Mouse (Mus musculus): ENCODE results near the gene Zc3h12d. TPM values are rescaled to one million over a fixed set of nuclear protein-coding genes. Genes with fewer than 3 reads are reported as not detected.

Gene Zc3h12d
- polyA plus RNA-seq, 1 experiment from 2014 or later: 0.04 TPM

GRCm38 (mm10) chr10:7840785-7841184 lies 8.5 kb downstream of the Zc3h12d start:
- no peaks in the 10 kb centered on the region for H3K36me3 ChIP-seq (ENCODE audit: control insufficient read depth, insufficient read depth, low read length)
- no peak for ATAC-seq (replicated peaks; ENCODE audit: low FRiP score)
- no peaks in the 10 kb centered on the region for H3K9me3 ChIP-seq (ENCODE audit: control insufficient read depth, low read length)
- H3K9ac ChIP-seq (ENCODE audit: low read length): no peak overlapping the region
- no peak for DNase-seq (ENCODE audit: low spot score)
- no peaks in the 10 kb centered on the region for H3K4me1 ChIP-seq (replicated peaks; ENCODE audit: control insufficient read depth, insufficient read depth, low read length)
- no peak overlapping the region for H3K4me3 ChIP-seq (ENCODE audit: low read depth, low read length)
- H3K27me3 ChIP-seq (ENCODE audit: control insufficient read depth, insufficient read depth, low read length): no peaks in the 10 kb centered on the region
- 60% methylated on average over 3 of the region's 3 CpGs for WGBS
- H3K4me2 ChIP-seq (ENCODE audit: low read depth, low read length, severe bottlenecking): no peak overlapping the region
- H3K27ac ChIP-seq (ENCODE audit: low read depth, low read length): no peak overlapping the region

DNA sequence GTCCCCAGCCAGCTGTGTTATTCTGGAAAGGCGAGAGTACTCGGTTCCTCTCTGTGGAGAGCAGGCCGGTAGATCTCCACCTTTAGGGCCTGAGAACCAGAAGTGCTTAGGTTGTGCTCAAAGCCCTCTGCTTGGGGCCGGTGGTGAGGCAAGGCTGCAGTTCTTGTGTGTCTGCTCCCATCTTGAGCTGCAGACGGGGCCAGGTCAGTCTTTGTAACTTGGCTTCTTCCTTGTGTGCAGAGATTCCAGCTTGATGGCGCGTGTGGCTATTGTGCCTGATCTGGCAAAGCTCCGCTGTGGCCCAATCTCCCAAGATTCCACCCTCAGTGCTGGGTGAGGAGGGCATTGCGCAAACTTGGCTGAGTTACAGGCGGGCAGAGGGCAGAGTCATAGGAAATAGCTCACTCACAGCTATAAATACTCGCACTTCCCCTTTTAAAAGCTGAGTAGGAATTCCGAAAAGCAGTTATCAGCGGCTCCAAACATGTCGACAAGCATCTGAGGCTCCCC lies 9.4 kb downstream of the Zc3h12d start:
- Histone ChIP-seq H3K4me3 (ENCODE audit: low read depth, low read length) (no peak overlapping the region), H3K36me3 (ENCODE audit: control insufficient read depth, insufficient read depth, low read length) (no peaks in the 10 kb centered on the region), H3K9me3 (ENCODE audit: control insufficient read depth, low read length) (no peaks in the 10 kb centered on the region), H3K9ac (ENCODE audit: low read length) (no peak overlapping the region), H3K4me2 (ENCODE audit: low read depth, low read length, severe bottlenecking) (no peak overlapping the region), H3K27ac (ENCODE audit: low read depth, low read length) (no peak overlapping the region), H3K27me3 (ENCODE audit: control insufficient read depth, insufficient read depth, low read length) (no peaks in the 10 kb centered on the region), H3K4me1 (replicated peaks; ENCODE audit: control insufficient read depth, insufficient read depth, low read length) (no peaks in the 10 kb centered on the region)
- DNase-seq (ENCODE audit: low spot score): no peak
- 79% methylated on average over 14 of the region's 14 CpGs for WGBS
- ATAC-seq (replicated peaks; ENCODE audit: low FRiP score): no peak

DNA sequence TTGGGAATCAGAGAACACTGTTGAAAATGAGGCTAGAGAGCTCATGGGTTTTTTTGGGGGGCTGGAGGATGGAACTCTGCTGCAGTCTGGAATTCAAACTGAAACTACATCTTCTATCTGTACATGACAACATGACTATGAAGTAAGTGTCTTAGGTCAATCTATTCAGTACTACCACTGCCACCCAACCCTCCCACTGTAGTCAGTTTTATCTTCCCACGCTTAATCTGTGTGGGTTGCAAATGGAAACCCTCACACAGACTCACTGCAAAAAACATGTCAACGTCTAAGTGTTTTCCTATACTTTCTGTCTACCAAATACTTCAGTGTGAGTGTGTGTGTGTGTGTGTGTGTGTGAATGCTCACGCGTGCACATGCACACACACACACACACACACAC lies 10.9 kb downstream of the Zc3h12d start:
- 89% methylated on average over 4 of the region's 4 CpGs for WGBS
- no peaks in the 10 kb centered on the region for H3K9me3 ChIP-seq (ENCODE audit: control insufficient read depth, low read length)
- H3K4me3 ChIP-seq (ENCODE audit: low read depth, low read length): no peak overlapping the region
- no peaks in the 10 kb centered on the region for H3K4me1 ChIP-seq (replicated peaks; ENCODE audit: control insufficient read depth, insufficient read depth, low read length)
- H3K9ac ChIP-seq (ENCODE audit: low read length): no peak overlapping the region
- ATAC-seq (replicated peaks; ENCODE audit: low FRiP score) (no peak), DNase-seq (ENCODE audit: low spot score) (no peak)
- no peaks in the 10 kb centered on the region for H3K27me3 ChIP-seq (ENCODE audit: control insufficient read depth, insufficient read depth, low read length)
- no peak overlapping the region for H3K27ac ChIP-seq (ENCODE audit: low read depth, low read length)
- H3K4me2 ChIP-seq (ENCODE audit: low read depth, low read length, severe bottlenecking): no peak overlapping the region
- no peaks in the 10 kb centered on the region for H3K36me3 ChIP-seq (ENCODE audit: control insufficient read depth, insufficient read depth, low read length)

DNA sequence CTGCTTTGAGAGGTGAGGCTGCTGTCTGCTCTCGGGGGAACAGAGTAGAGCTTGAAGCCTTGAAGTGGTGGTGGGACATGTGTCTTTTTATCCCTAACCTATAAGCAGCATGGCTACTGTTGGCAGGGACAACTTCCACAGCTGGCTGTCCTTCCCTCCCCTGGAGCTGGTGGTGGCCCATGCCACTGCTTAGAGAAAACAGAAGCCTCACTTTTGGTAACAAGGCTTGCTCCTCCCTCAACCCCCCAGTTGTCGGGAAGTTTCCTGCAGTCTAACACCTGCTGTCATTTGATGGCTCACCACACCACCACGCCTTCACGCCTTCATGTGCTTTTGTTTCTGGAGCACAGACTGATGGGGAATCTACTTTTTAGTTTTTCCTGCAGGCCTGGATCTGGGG lies 11.9 kb downstream of the Zc3h12d start:
- Histone ChIP-seq H3K27me3 (ENCODE audit: control insufficient read depth, insufficient read depth, low read length) (no peaks in the 10 kb centered on the region), H3K36me3 (ENCODE audit: control insufficient read depth, insufficient read depth, low read length) (no peaks in the 10 kb centered on the region), H3K27ac (ENCODE audit: low read depth, low read length) (no peak overlapping the region), H3K4me2 (ENCODE audit: low read depth, low read length, severe bottlenecking) (no peak overlapping the region), H3K9me3 (ENCODE audit: control insufficient read depth, low read length) (no peaks in the 10 kb centered on the region), H3K4me1 (replicated peaks; ENCODE audit: control insufficient read depth, insufficient read depth, low read length) (no peaks in the 10 kb centered on the region), H3K4me3 (ENCODE audit: low read depth, low read length) (no peak overlapping the region), H3K9ac (ENCODE audit: low read length) (no peak overlapping the region)
- DNase-seq (ENCODE audit: low spot score) (no peak), ATAC-seq (replicated peaks; ENCODE audit: low FRiP score) (no peak)
- WGBS: 85% methylated on average over 4 of the region's 4 CpGs

DNA sequence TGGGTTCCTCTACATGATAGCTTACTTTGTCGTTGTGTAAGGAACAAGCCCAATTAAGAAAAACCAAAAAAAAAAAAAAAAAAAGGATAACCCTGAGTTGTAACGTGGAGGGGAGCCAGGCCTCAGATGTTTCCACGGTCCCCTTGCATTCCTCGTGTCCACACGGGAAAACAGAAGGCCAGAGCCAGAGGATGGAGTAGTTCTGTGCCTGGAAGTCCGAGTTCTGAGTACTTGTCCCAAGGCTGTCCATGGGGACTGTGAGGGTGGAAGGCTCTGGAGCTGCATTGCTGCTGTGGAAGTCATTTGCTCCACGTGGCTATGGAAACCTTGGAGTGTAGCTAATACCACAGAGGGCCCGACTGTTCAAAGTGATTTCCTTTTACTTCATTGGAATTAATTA lies 12.9 kb downstream of the Zc3h12d start:
- 84% methylated on average over 8 of the region's 8 CpGs for WGBS
- H3K4me1 ChIP-seq (replicated peaks; ENCODE audit: control insufficient read depth, insufficient read depth, low read length): no peaks in the 10 kb centered on the region
- no peak overlapping the region for H3K4me3 ChIP-seq (ENCODE audit: low read depth, low read length)
- H3K27ac ChIP-seq (ENCODE audit: low read depth, low read length): no peak overlapping the region
- no peaks in the 10 kb centered on the region for H3K27me3 ChIP-seq (ENCODE audit: control insufficient read depth, insufficient read depth, low read length)
- ATAC-seq (replicated peaks; ENCODE audit: low FRiP score): no peak
- no peaks in the 10 kb centered on the region for H3K36me3 ChIP-seq (ENCODE audit: control insufficient read depth, insufficient read depth, low read length)
- no peak overlapping the region for H3K4me2 ChIP-seq (ENCODE audit: low read depth, low read length, severe bottlenecking)
- no peak overlapping the region for H3K9ac ChIP-seq (ENCODE audit: low read length)
- peak; percentile 27 for DNase-seq (ENCODE audit: low spot score)
- no peaks in the 10 kb centered on the region for H3K9me3 ChIP-seq (ENCODE audit: control insufficient read depth, low read length)

- H3K9me3 ChIP-seq (ENCODE audit: control insufficient read depth, low read length): no peaks in the 10 kb centered on the region
- ATAC-seq (replicated peaks; ENCODE audit: low FRiP score) (no peak), DNase-seq (ENCODE audit: low spot score) (peak; percentile 15)
- no peaks in the 10 kb centered on the region for H3K27me3 ChIP-seq (ENCODE audit: control insufficient read depth, insufficient read depth, low read length)
- no peak overlapping the region for H3K4me2 ChIP-seq (ENCODE audit: low read depth, low read length, severe bottlenecking)
- no peak overlapping the region for H3K27ac ChIP-seq (ENCODE audit: low read depth, low read length)
- H3K36me3 ChIP-seq (ENCODE audit: control insufficient read depth, insufficient read depth, low read length): no peaks in the 10 kb centered on the region
- H3K4me3 ChIP-seq (ENCODE audit: low read depth, low read length): no peak overlapping the region
- WGBS: 90% methylated on average over 4 of the region's 4 CpGs
- H3K9ac ChIP-seq (ENCODE audit: low read length): no peak overlapping the region
- no peaks in the 10 kb centered on the region for H3K4me1 ChIP-seq (replicated peaks; ENCODE audit: control insufficient read depth, insufficient read depth, low read length)
Observed at GRCm38 (mm10) chr10:7845991-7846390, 13.7 kb downstream of the Zc3h12d start.

DNA sequence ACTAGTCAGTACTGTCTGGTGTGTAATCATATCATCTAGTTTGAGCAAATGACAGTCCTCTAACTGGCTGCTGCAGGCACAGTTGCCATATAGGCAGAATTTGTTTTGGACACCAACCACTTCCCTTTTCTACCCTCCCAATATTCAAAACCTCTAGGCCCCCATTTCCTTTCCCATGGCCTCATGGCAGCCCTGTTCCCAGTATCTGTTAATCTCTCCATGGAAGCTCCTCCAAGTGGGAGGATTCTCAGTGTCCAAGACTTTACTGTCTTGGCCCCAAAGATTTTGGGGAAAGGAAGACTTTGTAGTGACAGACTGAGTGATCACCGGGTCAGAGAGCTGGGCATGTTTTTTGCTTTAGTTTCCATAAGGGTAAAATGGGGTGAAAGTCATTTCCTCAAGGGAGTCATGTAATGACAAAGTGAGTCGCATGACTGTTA lies 14.9 kb downstream of the Zc3h12d start:
- Histone ChIP-seq H3K9me3 (ENCODE audit: control insufficient read depth, low read length) (no peaks in the 10 kb centered on the region), H3K4me3 (ENCODE audit: low read depth, low read length) (no peak overlapping the region), H3K4me2 (ENCODE audit: low read depth, low read length, severe bottlenecking) (no peak overlapping the region), H3K27me3 (ENCODE audit: control insufficient read depth, insufficient read depth, low read length) (no peaks in the 10 kb centered on the region), H3K9ac (ENCODE audit: low read length) (no peak overlapping the region), H3K4me1 (replicated peaks; ENCODE audit: control insufficient read depth, insufficient read depth, low read length) (no peaks in the 10 kb centered on the region), H3K36me3 (ENCODE audit: control insufficient read depth, insufficient read depth, low read length) (no peaks in the 10 kb centered on the region), H3K27ac (ENCODE audit: low read depth, low read length) (no peak overlapping the region)
- WGBS: 89% methylated on average over 2 of the region's 2 CpGs
- ATAC-seq (replicated peaks; ENCODE audit: low FRiP score): no peak
- no peak for DNase-seq (ENCODE audit: low spot score)

DNA sequence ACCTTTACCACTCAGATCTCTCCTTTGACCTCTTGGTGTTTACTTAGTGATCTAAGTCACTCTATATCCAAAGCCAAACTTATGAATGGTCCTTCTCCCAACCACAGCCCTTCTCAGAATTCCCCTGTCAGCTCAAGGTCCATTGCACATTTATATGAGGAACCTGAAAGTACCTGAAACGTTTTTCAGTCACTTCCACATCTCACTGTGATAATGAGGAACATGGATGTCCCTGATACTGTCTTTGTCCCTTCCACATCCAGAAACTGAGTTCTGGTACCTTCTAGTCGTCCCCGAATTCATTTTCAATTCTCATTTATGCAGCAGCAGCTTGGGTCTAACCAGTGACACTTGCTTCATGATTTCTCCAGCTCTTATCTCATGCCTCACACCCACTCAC lies 19.6 kb downstream of the Zc3h12d start:
- 70% methylated on average over 3 of the region's 3 CpGs for WGBS

GRCm38 (mm10) chr10:7860494-7860893 lies 28.2 kb downstream of the Zc3h12d start:
- H3K27me3 ChIP-seq (ENCODE audit: control insufficient read depth, insufficient read depth, low read length): no peaks in the 10 kb centered on the region
- H3K36me3 ChIP-seq (ENCODE audit: control insufficient read depth, insufficient read depth, low read length): no peaks in the 10 kb centered on the region
- no peaks in the 10 kb centered on the region for H3K9me3 ChIP-seq (ENCODE audit: control insufficient read depth, low read length)
- 87% methylated on average over 7 of the region's 7 CpGs for WGBS
- no peaks in the 10 kb centered on the region for H3K4me1 ChIP-seq (replicated peaks; ENCODE audit: control insufficient read depth, insufficient read depth, low read length)
- DNase-seq (ENCODE audit: low spot score): no peak
- no peak for ATAC-seq (replicated peaks; ENCODE audit: low FRiP score)
- no peak overlapping the region for H3K9ac ChIP-seq (ENCODE audit: low read length)
- H3K27ac ChIP-seq (ENCODE audit: low read depth, low read length): no peak overlapping the region
- no peak overlapping the region for H3K4me2 ChIP-seq (ENCODE audit: low read depth, low read length, severe bottlenecking)
- H3K4me3 ChIP-seq (ENCODE audit: low read depth, low read length): no peak overlapping the region

More for the DNA sequence above, 19.6 kb downstream of the Zc3h12d start:
- no peaks in the 10 kb centered on the region for H3K36me3 ChIP-seq (ENCODE audit: control insufficient read depth, insufficient read depth, low read length)
- no peaks in the 10 kb centered on the region for H3K27me3 ChIP-seq (ENCODE audit: control insufficient read depth, insufficient read depth, low read length)
- no peak overlapping the region for H3K4me3 ChIP-seq (ENCODE audit: low read depth, low read length)
- no peak overlapping the region for H3K4me2 ChIP-seq (ENCODE audit: low read depth, low read length, severe bottlenecking)
- no peak overlapping the region for H3K9ac ChIP-seq (ENCODE audit: low read length)
- H3K4me1 ChIP-seq (replicated peaks; ENCODE audit: control insufficient read depth, insufficient read depth, low read length): no peaks in the 10 kb centered on the region
- DNase-seq (ENCODE audit: low spot score): no peak
- H3K27ac ChIP-seq (ENCODE audit: low read depth, low read length): no peak overlapping the region
- no peak for ATAC-seq (replicated peaks; ENCODE audit: low FRiP score)
- no peaks in the 10 kb centered on the region for H3K9me3 ChIP-seq (ENCODE audit: control insufficient read depth, low read length)
